Mouse (Mus musculus) MEL (cell line): Measurements from ENCODE around the gene Gcm2. TPM values are rescaled to one million over a fixed set of nuclear protein-coding genes. Genes with fewer than 3 reads are reported as not detected.

Experiments
- DNase-seq: peaks from one replicate; pipeline ENCODE4 v3.0.0; 2011; ENCODE audit warnings: low read depth, low spot score
- H3K27ac ChIP-seq: 2 replicates; pipeline ENCODE4 v1.5.1; 2012; ENCODE audit warnings: low read depth, mild to moderate bottlenecking, control low read depth, low read length, moderate library complexity; ENCODE audit not compliant: control insufficient read depth
- H3K27me3 ChIP-seq, 2 experiments: fragments of 150-350 bp in 1 of 2; sonication (generic) in 1 of 2; 2 replicates each; pipeline ENCODE4 v1.6.1; 2012; ENCODE audit warnings: low read length in 2 of 2, mild to moderate bottlenecking in 2 of 2, improper control_type of control experiment in 1 of 2, moderate library complexity in 1 of 2; ENCODE audit not compliant: insufficient read depth in 2 of 2, control insufficient read depth in 1 of 2
- H3K36me3 ChIP-seq, 2 experiments: 2 replicates each; pipeline ENCODE4 v1.6.1; 2012 to 2014; ENCODE audit warnings: low read length in 2 of 2, improper control_type of control experiment in 1 of 2, inconsistent platforms in 1 of 2, mild to moderate bottlenecking in 1 of 2; ENCODE audit not compliant: insufficient read depth in 2 of 2, control insufficient read depth in 1 of 2
- H3K4me1 ChIP-seq, 2 experiments: fragments of 150-350 bp in 1 of 2; sonication (generic) in 1 of 2; 2 replicates each; pipeline ENCODE4 v1.6.1; 2012; ENCODE audit warnings: low read length in 2 of 2, improper control_type of control experiment in 1 of 2, mild to moderate bottlenecking in 1 of 2; ENCODE audit not compliant: insufficient read depth in 2 of 2, control insufficient read depth in 1 of 2
- H3K4me3 ChIP-seq, 2 experiments: fragments of 150-350 bp in 1 of 2; sonication (generic) in 1 of 2; 2 replicates each; pipeline ENCODE4 v1.5.1; 2012; ENCODE audit warnings: low read depth in 2 of 2, low read length in 2 of 2, mild to moderate bottlenecking in 2 of 2, moderate library complexity in 2 of 2, control low read depth in 1 of 2, improper control_type of control experiment in 1 of 2; ENCODE audit not compliant: control insufficient read depth in 1 of 2, insufficient read depth in 1 of 2
- H3K79me2 ChIP-seq: 2 replicates; pipeline ENCODE4 v1.6.1; 2012; ENCODE audit warnings: mild to moderate bottlenecking, low read length, moderate library complexity; ENCODE audit not compliant: control insufficient read depth, poor library complexity, insufficient read depth
- H3K9ac ChIP-seq: 2 replicates; pipeline ENCODE4 v1.6.1; 2012; ENCODE audit warnings: low read depth, mild to moderate bottlenecking, control low read depth, low read length, moderate library complexity; ENCODE audit not compliant: control insufficient read depth, poor library complexity, severe bottlenecking
- H3K9me3 ChIP-seq: fragments of 150-350 bp; sonication (generic); replicated peaks from 2 replicates; pipeline ENCODE4 v1.6.1; 2012; ENCODE audit warnings: mild to moderate bottlenecking, low read length, improper control_type of control experiment, moderate library complexity; ENCODE audit not compliant: insufficient read depth
- CHD1 ChIP-seq: IDR thresholded peaks from 2 replicates; pipeline ENCODE4 v1.6.1; 2012; ENCODE audit warnings: low read depth, mild to moderate bottlenecking, inconsistent platforms, low read length, improper control_type of control experiment
- ELF1 ChIP-seq: IDR thresholded peaks from 2 replicates; pipeline ENCODE4 v1.6.1; 2014; ENCODE audit warnings: low read depth, mild to moderate bottlenecking, inconsistent platforms, low read length, improper control_type of control experiment, moderate library complexity
- EP300 ChIP-seq, 2 experiments: IDR thresholded peaks; 2 replicates each; pipeline ENCODE4 v1.6.1; 2011; ENCODE audit warnings: improper control_type of control experiment in 2 of 2, low read length in 2 of 2, low read depth in 1 of 2, mild to moderate bottlenecking in 1 of 2
- GABPA ChIP-seq: IDR thresholded peaks from 2 replicates; pipeline ENCODE4 v1.6.1; 2012; ENCODE audit warnings: low read depth, mild to moderate bottlenecking, inconsistent platforms, low read length, improper control_type of control experiment, moderate library complexity
- HCFC1 ChIP-seq: IDR thresholded peaks from 2 replicates; pipeline ENCODE4 v1.6.1; 2012; ENCODE audit warnings: low read depth, mild to moderate bottlenecking, inconsistent platforms, low read length, improper control_type of control experiment, moderate library complexity
- MEF2A ChIP-seq: IDR thresholded peaks from 2 replicates; pipeline ENCODE4 v1.6.1; 2014; ENCODE audit warnings: low read depth, mild to moderate bottlenecking, inconsistent platforms, low read length, improper control_type of control experiment; ENCODE audit not compliant: poor library complexity, insufficient replicate concordance, severe bottlenecking; ENCODE audit errors: extremely low read depth
- MYB ChIP-seq: IDR thresholded peaks from 2 replicates; pipeline ENCODE4 v1.6.1; 2011; ENCODE audit warnings: mild to moderate bottlenecking, low read depth, low read length, improper control_type of control experiment
- NELFE ChIP-seq: IDR thresholded peaks from 2 replicates; pipeline ENCODE4 v1.6.1; 2011; ENCODE audit warnings: low read depth, low read length, improper control_type of control experiment
- NRF1 ChIP-seq: IDR thresholded peaks from 2 replicates; pipeline ENCODE4 v1.6.1; 2014; ENCODE audit warnings: low read depth, mild to moderate bottlenecking, inconsistent platforms, low read length, improper control_type of control experiment, moderate library complexity; ENCODE audit not compliant: poor library complexity, insufficient read depth, severe bottlenecking
- POLR2AphosphoS5 ChIP-seq: IDR thresholded peaks from 2 replicates; pipeline ENCODE4 v1.6.1; 2012; ENCODE audit warnings: low read depth, borderline replicate concordance, mild to moderate bottlenecking, inconsistent platforms, low read length, moderate library complexity, mixed read lengths
- SMC3 ChIP-seq: IDR thresholded peaks from 2 replicates; pipeline ENCODE4 v1.6.1; 2011; ENCODE audit warnings: low read depth, low read length, improper control_type of control experiment
- TAL1 ChIP-seq: IDR thresholded peaks from 2 replicates; pipeline ENCODE4 v1.6.1; 2012; ENCODE audit warnings: mild to moderate bottlenecking, inconsistent platforms, low read length, moderate library complexity, mixed read lengths
- TBP ChIP-seq: IDR thresholded peaks from 2 replicates; pipeline ENCODE4 v1.8.0; 2011; ENCODE audit warnings: low read depth, low read length, improper control_type of control experiment
- USF1 ChIP-seq: IDR thresholded peaks from 2 replicates; pipeline ENCODE4 v1.6.1; 2014; ENCODE audit warnings: low read depth, mild to moderate bottlenecking, inconsistent platforms, low read length, improper control_type of control experiment, moderate library complexity
- ZC3H11A ChIP-seq: IDR thresholded peaks from 2 replicates; pipeline ENCODE4 v1.6.1; 2012; ENCODE audit warnings: low read depth, mild to moderate bottlenecking, inconsistent platforms, low read length, improper control_type of control experiment
- ZNF384 ChIP-seq: IDR thresholded peaks from 2 replicates; pipeline ENCODE4 v1.6.1; 2012; ENCODE audit warnings: low read depth, mild to moderate bottlenecking, inconsistent platforms, low read length, improper control_type of control experiment
- polyA plus RNA-seq, 2 experiments: library from polyadenylated mRNA; stranded (reverse) in 1 of 2; unstranded in 1 of 2; fragments of >175 nt in 1 of 2; fragments of >200 nt in 1 of 2; gene quantifications; 2 replicates each; pipeline versions ENCODE4 v1.2.1 to v1.2.4; 2012; ENCODE audit warnings: low replicate concordance in 2 of 2, low read depth in 1 of 2; ENCODE audit not compliant: insufficient read length in 2 of 2, insufficient read depth in 1 of 2, missing spikeins in 1 of 2
- total RNA-seq: library from RNA; depleted of rRNA; stranded (reverse); fragments of 300-350 nt; gene quantifications from 2 replicates; pipeline ENCODE4 v1.2.3, GENCODE M21; 2012

Gene Gcm2
- total and polyA plus RNA-seq, 3 experiments = not detected

DNA sequence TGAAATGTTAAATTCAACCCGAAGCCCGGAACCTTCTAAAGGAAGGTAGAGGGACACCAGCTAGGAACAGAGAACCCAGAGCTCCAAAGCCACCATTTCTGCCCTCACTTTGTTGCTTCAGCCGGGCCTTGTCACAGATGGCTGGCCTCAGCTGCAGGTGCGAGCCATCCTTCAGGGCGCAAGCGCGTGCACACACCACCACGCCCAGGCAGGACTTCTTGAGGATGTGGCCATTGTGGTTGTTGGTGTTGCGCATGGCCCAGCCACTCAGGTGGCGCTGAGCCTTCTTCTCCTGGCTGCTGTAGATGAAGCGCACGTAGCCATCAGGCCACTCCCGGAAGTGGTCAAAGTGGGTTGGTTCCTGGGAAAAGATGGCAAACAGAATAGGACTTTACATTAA is 5.3 kb downstream of the Gcm2 start:
- H3K36me3 ChIP-seq = peaks cover 0 to 3% of the 10 kb centered on the region in 2 experiments; a peak in 1 of 4 replicates
- peaks cover under 1 to 4% of the 10 kb centered on the region in 2 experiments; a peak in 2 of 4 replicates for H3K27me3 ChIP-seq
- no peak overlapping the region for H3K4me3 ChIP-seq
- 0 out of 4 replicates have a peak, but pooled peaks cover 0 to 6% of the 10 kb centered on the region in 2 experiments for H3K4me1 ChIP-seq
- no peaks in the 10 kb centered on the region for H3K9me3 ChIP-seq
- H3K27ac ChIP-seq = no peak overlapping the region
- H3K9ac ChIP-seq = no peak overlapping the region
- DNase-seq = no peak
- no peaks in the 10 kb centered on the region for H3K79me2 ChIP-seq
- TF ChIP-seq MYB (no peak), ZC3H11A (no peak), EP300 (IDR thresholded peaks at IDR 0.05; ENCODE audit: low read depth in 1 of 2, low read length in 2 of 2) (no peak)
- TF ChIP-seq, all 39 proteins: peak for 0

DNA sequence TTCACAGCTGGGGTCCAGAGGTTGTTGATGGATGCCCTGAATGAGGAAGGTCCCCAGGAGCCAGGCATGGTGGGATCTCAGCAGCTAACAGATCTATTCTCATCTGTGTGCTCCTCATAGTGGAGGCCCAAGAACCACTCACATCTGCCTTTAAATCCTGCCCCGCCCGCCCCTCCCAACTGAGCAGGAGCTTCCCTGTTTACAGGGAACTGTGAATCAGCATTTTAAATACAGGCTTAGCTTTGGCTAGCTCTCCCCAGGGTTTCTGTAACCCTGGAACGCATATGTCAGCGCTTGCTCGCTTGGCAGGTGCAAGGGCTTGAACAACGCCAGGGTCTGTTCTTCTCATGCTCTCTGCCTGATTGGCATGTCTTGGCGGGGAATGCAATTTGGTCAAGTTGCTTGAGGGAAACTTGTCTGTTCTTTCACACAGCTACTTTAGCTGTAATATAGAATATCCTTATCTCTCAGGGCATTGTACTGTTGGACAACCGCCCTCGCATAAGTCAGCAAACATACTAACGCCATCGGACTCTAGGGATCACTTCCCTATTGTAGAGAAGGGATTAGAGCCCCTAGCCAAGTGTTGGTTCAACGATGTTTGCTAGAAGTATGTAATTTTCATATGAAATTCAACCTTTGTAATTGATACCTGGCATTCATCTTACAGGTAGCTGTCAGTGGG is 6.9 kb downstream of the Gcm2 start:
- H3K27ac ChIP-seq = peak overlapping the region; percentile 1; the same call in 1 of the 2 replicates
- H3K27me3 ChIP-seq = peaks cover 0 to 2% of the 10 kb centered on the region in 2 experiments; a peak in 1 of 4 replicates
- 0 out of 4 replicates have a peak, but pooled peaks cover 0 to 6% of the 10 kb centered on the region in 2 experiments for H3K4me1 ChIP-seq
- H3K79me2 ChIP-seq = no peaks in the 10 kb centered on the region
- H3K9ac ChIP-seq = no peak overlapping the region
- H3K4me3 ChIP-seq = 0 out of 4 replicates have a peak overlapping the region, but pooled peaks of 1 of the 2 experiments have one; percentile 22
- DNase-seq = peak; percentile 58
- H3K9me3 ChIP-seq = no peaks in the 10 kb centered on the region
- TF ChIP-seq NRF1 = no peak
- TF ChIP-seq SMC3 = no peak
- no peak for TF ChIP-seq GABPA
- TF ChIP-seq POLR2AphosphoS5 = no peak
- no peak for TF ChIP-seq USF1
- no peak for TF ChIP-seq ZNF384
- no peak for TF ChIP-seq CHD1
- TF ChIP-seq MEF2A = no peak
- TF ChIP-seq, all 39 proteins: peak for 0
- H3K36me3 ChIP-seq = peaks cover 0 to 3% of the 10 kb centered on the region in 2 experiments; a peak in 1 of 4 replicates

DNA sequence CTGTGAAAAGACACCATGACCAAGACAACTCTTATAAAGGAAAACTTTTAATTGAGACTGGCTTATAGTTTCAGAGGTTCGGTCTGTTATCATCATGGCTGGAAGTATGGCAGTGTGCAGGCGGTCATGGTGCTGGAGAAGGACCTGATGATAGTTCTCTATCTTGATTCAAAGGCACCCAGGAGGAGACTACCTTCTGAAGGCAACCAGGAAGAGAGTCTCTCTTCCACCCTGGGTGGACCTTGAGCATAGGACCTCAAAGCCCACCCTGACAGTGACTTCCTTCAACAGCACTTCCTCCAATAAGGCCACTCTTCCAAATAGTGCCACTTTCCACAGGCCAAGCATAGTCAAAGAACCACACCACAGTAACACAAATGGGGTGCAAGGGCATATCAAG is 10.8 kb downstream of the Gcm2 start:
- peaks cover 0 to 3% of the 10 kb centered on the region in 2 experiments; a peak in 1 of 4 replicates for H3K36me3 ChIP-seq
- H3K4me3 ChIP-seq = no peak overlapping the region
- H3K27me3 ChIP-seq = no peaks in the 10 kb centered on the region
- no peak overlapping the region for H3K27ac ChIP-seq
- no peaks in the 10 kb centered on the region for H3K9me3 ChIP-seq
- no peak for DNase-seq
- H3K4me1 ChIP-seq = peaks cover 0 to 13% of the 10 kb centered on the region in 2 experiments; a peak in 1 of 4 replicates
- H3K79me2 ChIP-seq = no peaks in the 10 kb centered on the region
- TF ChIP-seq ELF1 = no peak
- TF ChIP-seq NELFE = no peak
- TF ChIP-seq HCFC1 = no peak
- no peak for TF ChIP-seq TAL1
- no peak for TF ChIP-seq TBP
- no peak for TF ChIP-seq MYB
- H3K9ac ChIP-seq = no peak overlapping the region
